10 mouse cellular contexts compared by ENCODE assay signal in the genomic region with DNA sequence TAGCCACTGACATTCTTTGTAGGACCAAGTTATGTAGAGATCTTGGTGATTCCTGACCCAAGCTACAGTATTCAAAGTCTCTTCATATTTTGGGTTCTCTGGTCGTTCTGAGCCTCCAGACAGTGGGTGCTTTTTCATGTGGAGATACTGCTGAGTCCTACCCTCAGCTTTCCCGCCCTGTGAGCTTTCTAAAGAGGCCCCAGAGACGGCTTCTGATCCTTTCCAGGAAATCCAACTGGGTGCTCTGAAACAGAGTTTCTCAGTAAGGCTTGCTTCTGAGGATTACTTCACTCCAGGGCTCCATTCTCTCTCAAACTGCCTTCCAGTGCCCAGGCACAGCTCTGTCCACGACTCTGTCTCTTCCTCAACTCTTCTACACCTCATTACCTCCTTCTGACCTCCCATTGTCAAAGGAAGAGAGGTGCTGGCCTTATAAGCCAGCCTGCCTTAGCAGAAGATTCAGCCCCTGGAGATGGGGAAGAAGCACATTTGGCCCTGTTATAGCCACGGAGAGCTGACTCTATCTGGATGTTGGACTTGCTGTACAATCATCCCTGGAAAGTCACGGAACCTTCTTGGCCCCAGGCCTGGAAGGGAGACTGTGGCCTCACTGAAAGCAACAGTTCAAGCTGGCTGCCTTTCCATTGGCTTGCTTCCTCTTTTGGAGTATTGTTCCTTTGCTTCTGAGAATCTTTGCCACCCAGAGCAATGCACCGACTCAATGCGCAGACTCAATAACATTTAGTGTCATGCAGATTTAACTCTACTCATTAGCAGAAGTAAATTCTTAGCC.
DNase-seq lines count a peak whose midpoint lies in the region; ATAC-seq and TF ChIP-seq lines count a peak whose summit lies in the region.
"Had no signal": no experiment of that assay in that cellular context is flagged by ENCODE, and none has a peak within 500 bp of the region (broad histone marks: within the 10 kb centered on the region; RNA-seq: fewer than 3 reads in every experiment).

No protein-coding gene starts in this region.

- H3K27ac ChIP-seq in hindbrain, postnatal 0 days: no peak overlapping the region
- no peak overlapping the region for H3K27ac ChIP-seq in hindbrain, embryonic 13.5 days
- H3K27ac ChIP-seq: limb, embryonic 12.5 days had no signal

- no peaks in the 10 kb centered on the region for H3K27me3 ChIP-seq in hindbrain, postnatal 0 days (ENCODE audit: insufficient read depth, low read length)
- no peaks in the 10 kb centered on the region for H3K27me3 ChIP-seq in hindbrain, embryonic 13.5 days
- no peaks in the 10 kb centered on the region for H3K27me3 ChIP-seq in G1E (ENCODE audit: insufficient read depth, low read length)
- H3K27me3 ChIP-seq: limb, embryonic 12.5 days had no signal

- 62% methylated on average over 8 of the region's 8 CpGs for WGBS in hindbrain, postnatal 0 days
- WGBS in hindbrain, embryonic 13.5 days: 80% methylated on average over 8 of the region's 8 CpGs

- no peaks in the 10 kb centered on the region for H3K9me3 ChIP-seq in hindbrain, postnatal 0 days (ENCODE audit: low read length)
- no peaks in the 10 kb centered on the region for H3K9me3 ChIP-seq in hindbrain, embryonic 13.5 days
- H3K9me3 ChIP-seq in G1E (replicated peaks): no peaks in the 10 kb centered on the region
- H3K9me3 ChIP-seq: limb, embryonic 12.5 days had no signal

- no peak for TF ChIP-seq CTCF in hindbrain, postnatal 0 days (IDR thresholded peaks at IDR 0.05; ENCODE audit: low read depth)
- no peak for TF ChIP-seq CTCF in G1E (IDR thresholded peaks at IDR 0.05; ENCODE audit: low read depth, low read length)

- peak; percentile 47 for DNase-seq in hindbrain, postnatal 0 days (ENCODE audit: low spot score)
- peak; percentile 38 for DNase-seq in G1E (ENCODE audit: low spot score)
- DNase-seq in gastrocnemius, postnatal 10 days: peak; percentile 19
- peak; percentile 60 for DNase-seq in heart, postnatal 4 days
- DNase-seq in cerebellum, adult 11 months: no peak
- DNase-seq: right cerebral cortex, adult 18-20 months had no signal

- no peak overlapping the region for H3K4me3 ChIP-seq in hindbrain, postnatal 0 days (ENCODE audit: low read length)
- no peak overlapping the region for H3K4me3 ChIP-seq in hindbrain, embryonic 13.5 days
- peak overlapping the region; percentile 22; the same call in 1 of the 2 replicates for H3K4me3 ChIP-seq in G1E (ENCODE audit: low read depth, low read length)
- H3K4me3 ChIP-seq: limb, embryonic 12.5 days had no signal

- H3K36me3 ChIP-seq in hindbrain, postnatal 0 days (ENCODE audit: insufficient read depth, low read length): no peaks in the 10 kb centered on the region
- H3K36me3 ChIP-seq in hindbrain, embryonic 13.5 days: no peaks in the 10 kb centered on the region
- peaks cover 4% of the 10 kb centered on the region for H3K36me3 ChIP-seq in G1E (replicated peaks)
- H3K36me3 ChIP-seq: limb, embryonic 12.5 days had no signal

- no peak for ATAC-seq in hindbrain, postnatal 0 days
- ATAC-seq in hindbrain, embryonic 13.5 days (ENCODE audit: low FRiP score): no peak
- peak; percentile 64 for ATAC-seq in G1E (ENCODE audit: extremely low read depth, insufficient number of reproducible peaks, low FRiP score, poor library complexity, severe bottlenecking)
- no peak for ATAC-seq in frontal cortex, adult (ENCODE audit: low TSS enrichment)
- ATAC-seq in granulocyte monocyte progenitor cell, adult 5-6 weeks (replicated peaks; ENCODE audit: poor library complexity, severe bottlenecking): no peak

- no peaks in the 10 kb centered on the region for H3K4me1 ChIP-seq in hindbrain, postnatal 0 days (ENCODE audit: insufficient read depth, low read length)
- no peaks in the 10 kb centered on the region for H3K4me1 ChIP-seq in hindbrain, embryonic 13.5 days (replicated peaks)
- H3K4me1 ChIP-seq in G1E (ENCODE audit: insufficient read depth, low read depth, low read length): peaks cover 35% of the 10 kb centered on the region
- H3K4me1 ChIP-seq: limb, embryonic 12.5 days had no signal

- no peak overlapping the region for H3K9ac ChIP-seq in hindbrain, postnatal 0 days (replicated peaks; ENCODE audit: low read length)
- no peak overlapping the region for H3K9ac ChIP-seq in hindbrain, embryonic 13.5 days
- H3K9ac ChIP-seq: limb, embryonic 12.5 days had no signal

- no peak overlapping the region for H3K4me2 ChIP-seq in hindbrain, postnatal 0 days (ENCODE audit: low read depth, low read length)
- no peak overlapping the region for H3K4me2 ChIP-seq in hindbrain, embryonic 13.5 days
- H3K4me2 ChIP-seq: limb, embryonic 12.5 days had no signal
